Mouse (Mus musculus) heart, embryonic 14.5 days (tissue): ENCODE data around the gene Guca1b. TPM values are rescaled to one million over a fixed set of nuclear protein-coding genes. Genes with fewer than 3 reads are reported as not detected.

Source experiments
- ATAC-seq: fragments of 200-750 bp; cut with Nextera tagmentation; 2 replicates; pipeline ENCODE4 v1.8.0; 2017; ENCODE audit warnings: low read depth, moderate TSS enrichment; ENCODE audit not compliant: insufficient number of reproducible peaks, insufficient read depth, low FRiP score
- H3K27ac ChIP-seq, 2 experiments: fragments of 200-500 bp in 1 of 2; fragments of 300-500 bp in 1 of 2; sonication (generic) in 1 of 2; replicated peaks in 1 of 2; 2 replicates each; pipeline ENCODE4 v1.5.1; 2012 to 2014; ENCODE audit warnings: low read depth in 2 of 2, low read length in 2 of 2, control low read depth in 1 of 2, mild to moderate bottlenecking in 1 of 2, mixed read lengths in 1 of 2; ENCODE audit not compliant: control insufficient read depth in 1 of 2, insufficient read depth in 1 of 2
- H3K27me3 ChIP-seq: fragments of 300-500 bp; sonication (generic); 2 replicates; pipeline ENCODE4 v1.6.1; 2014; ENCODE audit warnings: mild to moderate bottlenecking, low read length, control low read depth; ENCODE audit not compliant: control insufficient read depth, insufficient read depth
- H3K36me3 ChIP-seq: fragments of 300-500 bp; sonication (generic); 2 replicates; pipeline ENCODE4 v1.6.1; 2014; ENCODE audit warnings: mild to moderate bottlenecking, control low read depth, low read length, mixed read lengths; ENCODE audit not compliant: control insufficient read depth, insufficient read depth
- H3K4me1 ChIP-seq, 2 experiments: fragments of 200-500 bp in 1 of 2; fragments of 300-500 bp in 1 of 2; sonication (generic) in 1 of 2; 2 replicates each; pipeline ENCODE4 v1.6.1; 2012 to 2014; ENCODE audit warnings: low read length in 2 of 2, control low read depth in 1 of 2, mixed read lengths in 1 of 2; ENCODE audit not compliant: control insufficient read depth in 2 of 2, insufficient read depth in 2 of 2
- H3K4me2 ChIP-seq: fragments of 300-500 bp; sonication (generic); 2 replicates; pipeline ENCODE4 v1.6.1; 2014; ENCODE audit warnings: mild to moderate bottlenecking, low read length
- H3K4me3 ChIP-seq, 2 experiments: fragments of 200-500 bp in 1 of 2; fragments of 300-500 bp in 1 of 2; sonication (generic) in 1 of 2; 2 replicates each; pipeline ENCODE4 v1.5.1; 2012 to 2014; ENCODE audit warnings: low read length in 2 of 2, mild to moderate bottlenecking in 2 of 2, control low read depth in 1 of 2, low read depth in 1 of 2, moderate library complexity in 1 of 2; ENCODE audit not compliant: control insufficient read depth in 1 of 2, insufficient read depth in 1 of 2
- H3K9ac ChIP-seq: fragments of 300-500 bp; sonication (generic); 2 replicates; pipeline ENCODE4 v1.6.1; 2014; ENCODE audit warnings: mild to moderate bottlenecking, low read length
- H3K9me3 ChIP-seq: fragments of 300-500 bp; sonication (generic); 2 replicates; pipeline ENCODE4 v1.6.1; 2016; ENCODE audit warnings: low read length, control low read depth; ENCODE audit not compliant: control insufficient read depth
- WGBS: fragments of 180-500 bp; shearing (Covaris S2); extraction: QIAGEN DNeasy Blood & Tissue Kit; methylation state at CpG from one replicate; pipeline ENCODE4 v1.1.7; 2014; 5-methylcytosine and 5-hydroxymethylcytosine counted together
- polyA plus RNA-seq: library from polyadenylated mRNA; unstranded; fragments of >200 nt; fragmentation: Nextera tagmentation; extraction: Ambion mirVana; gene quantifications from 2 replicates; pipeline ENCODE4 v1.2.1, GENCODE M21; 2014

The Guca1b gene
- polyA plus RNA-seq: 0.63 and 0.96 TPM in 2 replicates

DNA sequence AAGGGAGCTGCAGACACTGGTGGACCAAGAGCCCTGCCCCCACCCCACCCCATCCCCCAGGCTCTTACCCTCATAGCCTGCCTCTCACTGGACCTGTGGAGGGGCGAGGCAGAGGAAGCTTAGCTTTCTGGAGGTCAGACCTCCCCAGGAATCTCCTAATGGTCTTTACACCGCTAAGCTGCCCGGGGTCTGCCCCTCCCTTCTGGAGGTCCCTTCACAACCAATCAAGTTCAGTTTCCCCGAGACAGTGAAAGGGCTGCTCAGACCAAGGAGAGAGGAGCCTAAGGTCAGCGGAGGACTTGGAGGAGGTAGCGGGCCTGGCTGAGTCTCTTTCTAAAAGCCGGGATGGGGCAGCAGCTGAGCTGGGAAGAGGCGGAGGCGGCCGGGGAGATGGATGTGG, at the start of gene Guca1b:
Guca1b (plus strand) TSS at position 249 of the 400 bp plus-strand sequence.
- WGBS: 27% methylated on average over 10 of the region's 10 CpGs

DNA sequence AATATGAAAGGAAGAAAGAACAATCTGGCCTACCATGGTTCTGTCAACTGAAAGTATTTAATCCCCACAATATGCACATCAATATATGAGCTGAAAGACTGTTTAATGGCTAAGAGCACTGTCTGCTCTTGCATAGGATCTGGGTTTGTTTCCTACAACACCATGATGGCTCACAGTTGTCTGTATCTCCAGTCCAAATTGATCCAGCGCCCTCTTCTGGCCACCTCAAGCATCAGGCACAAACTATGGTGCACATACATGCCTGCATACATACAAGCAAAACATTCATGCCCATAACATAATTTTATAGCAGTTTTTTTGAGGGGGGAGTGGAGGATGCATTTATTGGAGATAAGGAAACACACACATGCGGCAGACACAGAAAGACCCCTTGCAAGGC, 42.1 kb upstream of the Guca1b start:
- H3K36me3 ChIP-seq: peaks cover 94% of the 10 kb centered on the region
- H3K4me2 ChIP-seq: no peak overlapping the region
- no peak overlapping the region for H3K9ac ChIP-seq
- no peak for ATAC-seq
- H3K4me3 ChIP-seq: no peak overlapping the region
- H3K27me3 ChIP-seq: no peaks in the 10 kb centered on the region
- peaks cover 15% of the 10 kb centered on the region for H3K9me3 ChIP-seq
- WGBS: 80% methylated on average over 2 of the region's 2 CpGs
- H3K4me1 ChIP-seq: no peaks in the 10 kb centered on the region
- no peak overlapping the region for H3K27ac ChIP-seq

More for the DNA sequence above, at the start of gene Guca1b:
- Histone ChIP-seq H3K9ac (no peak within 1 kb of the TSS), H3K4me3 (no peak within 1 kb of the TSS), H3K4me1 (no peaks in the 10 kb centered on the region), H3K27me3 (no peaks in the 10 kb centered on the region), H3K36me3 (peaks cover 20% of the 10 kb centered on the region), H3K27ac (no peak within 1 kb of the TSS), H3K4me2 (no peak within 1 kb of the TSS), H3K9me3 (0 out of 2 replicates have a peak, but pooled peaks cover 6% of the 10 kb centered on the region)
- ATAC-seq: no peak

DNA sequence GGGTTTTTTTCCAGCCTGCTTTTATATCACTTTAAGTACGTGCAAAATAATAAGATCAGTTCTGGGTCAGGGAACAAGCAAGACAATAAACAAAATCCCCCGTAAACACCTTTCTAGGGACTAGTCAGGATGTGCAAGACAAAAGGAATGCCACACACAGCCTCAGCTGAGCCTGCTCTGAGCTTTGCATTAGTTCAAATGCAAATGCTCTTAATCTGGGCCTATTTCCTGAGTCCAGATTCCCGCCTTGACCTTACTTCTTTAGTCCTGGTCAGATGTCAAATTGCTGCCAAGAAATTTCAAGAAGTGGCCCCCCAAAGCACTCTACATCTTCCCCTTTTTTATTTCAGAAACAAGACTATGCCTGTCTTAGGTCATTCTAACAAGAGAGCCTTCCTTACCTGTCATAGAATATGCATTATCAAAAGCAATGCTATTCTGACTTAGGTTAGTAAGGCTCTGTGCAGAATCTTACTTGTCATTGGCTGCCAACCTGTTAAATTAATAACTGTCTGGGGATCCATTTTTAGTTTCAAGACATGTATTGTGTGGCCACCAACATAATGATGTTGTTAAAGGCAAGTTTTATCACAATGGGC, 35.4 kb upstream of the Guca1b start:
- ATAC-seq: no peak
- no peaks in the 10 kb centered on the region for H3K27me3 ChIP-seq
- no peak overlapping the region for H3K4me3 ChIP-seq
- H3K4me2 ChIP-seq: no peak overlapping the region
- no peaks in the 10 kb centered on the region for H3K4me1 ChIP-seq
- no peak overlapping the region for H3K27ac ChIP-seq
- H3K9me3 ChIP-seq: peaks cover 34% of the 10 kb centered on the region
- 83% methylated on average over 3 of the region's 3 CpGs for WGBS
- H3K9ac ChIP-seq: no peak overlapping the region
- peaks cover 96% of the 10 kb centered on the region for H3K36me3 ChIP-seq

DNA sequence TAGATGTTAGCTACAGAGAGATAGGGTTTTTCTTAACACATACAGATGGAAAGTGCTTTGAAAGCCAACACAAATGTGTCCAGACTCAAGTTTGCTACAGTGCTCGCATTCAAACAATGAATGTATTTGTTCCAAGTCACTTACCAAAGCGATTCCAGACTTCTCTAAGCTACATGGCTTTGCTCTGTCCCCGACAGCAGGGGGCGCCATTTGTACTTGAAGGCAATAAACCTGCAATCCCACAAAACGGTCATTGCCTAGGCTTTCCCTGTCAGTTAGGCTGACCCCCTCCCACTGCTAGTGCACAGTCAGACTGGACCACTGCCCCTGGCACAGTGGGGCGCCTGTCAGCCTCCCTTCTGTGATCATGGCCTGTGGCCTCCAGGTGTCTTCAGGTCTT, 25.2 kb upstream of the Guca1b start:
- H3K9me3 ChIP-seq: 0 out of 2 replicates have a peak, but pooled peaks cover 4% of the 10 kb centered on the region
- no peak for ATAC-seq
- 55% methylated on average over 6 of the region's 6 CpGs for WGBS
- H3K27ac ChIP-seq: no peak overlapping the region
- no peak overlapping the region for H3K9ac ChIP-seq
- peaks cover 50% of the 10 kb centered on the region for H3K36me3 ChIP-seq
- no peak overlapping the region for H3K4me2 ChIP-seq
- H3K27me3 ChIP-seq: no peaks in the 10 kb centered on the region
- H3K4me3 ChIP-seq: no peak overlapping the region
- H3K4me1 ChIP-seq: no peaks in the 10 kb centered on the region

DNA sequence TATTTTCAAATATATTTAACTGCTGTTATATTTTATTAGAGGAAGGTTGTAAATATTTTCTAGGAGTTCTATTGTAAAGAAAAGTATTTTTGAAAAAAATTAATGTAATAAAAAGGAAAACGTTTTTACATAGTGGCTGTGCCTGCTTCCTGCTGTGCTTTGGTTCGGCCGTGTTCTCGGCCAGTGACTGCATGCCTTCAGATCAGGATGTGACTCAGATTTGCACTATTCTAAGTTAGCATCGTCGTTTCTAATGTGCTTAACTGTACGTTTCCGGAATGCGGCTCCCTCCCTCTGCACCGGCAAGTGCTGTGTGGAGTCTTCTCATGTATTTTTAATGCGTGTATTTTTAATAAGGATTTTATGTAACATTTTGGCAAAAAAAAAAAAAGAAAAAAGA, 23.9 kb upstream of the Guca1b start:
- no peak for ATAC-seq
- no peak overlapping the region for H3K27ac ChIP-seq
- no peaks in the 10 kb centered on the region for H3K27me3 ChIP-seq
- no peak overlapping the region for H3K9ac ChIP-seq
- no peaks in the 10 kb centered on the region for H3K9me3 ChIP-seq
- WGBS: 74% methylated on average over 11 of the region's 11 CpGs
- peaks cover 36% of the 10 kb centered on the region for H3K36me3 ChIP-seq
- H3K4me3 ChIP-seq: no peak overlapping the region
- no peak overlapping the region for H3K4me2 ChIP-seq
- H3K4me1 ChIP-seq: no peaks in the 10 kb centered on the region

DNA sequence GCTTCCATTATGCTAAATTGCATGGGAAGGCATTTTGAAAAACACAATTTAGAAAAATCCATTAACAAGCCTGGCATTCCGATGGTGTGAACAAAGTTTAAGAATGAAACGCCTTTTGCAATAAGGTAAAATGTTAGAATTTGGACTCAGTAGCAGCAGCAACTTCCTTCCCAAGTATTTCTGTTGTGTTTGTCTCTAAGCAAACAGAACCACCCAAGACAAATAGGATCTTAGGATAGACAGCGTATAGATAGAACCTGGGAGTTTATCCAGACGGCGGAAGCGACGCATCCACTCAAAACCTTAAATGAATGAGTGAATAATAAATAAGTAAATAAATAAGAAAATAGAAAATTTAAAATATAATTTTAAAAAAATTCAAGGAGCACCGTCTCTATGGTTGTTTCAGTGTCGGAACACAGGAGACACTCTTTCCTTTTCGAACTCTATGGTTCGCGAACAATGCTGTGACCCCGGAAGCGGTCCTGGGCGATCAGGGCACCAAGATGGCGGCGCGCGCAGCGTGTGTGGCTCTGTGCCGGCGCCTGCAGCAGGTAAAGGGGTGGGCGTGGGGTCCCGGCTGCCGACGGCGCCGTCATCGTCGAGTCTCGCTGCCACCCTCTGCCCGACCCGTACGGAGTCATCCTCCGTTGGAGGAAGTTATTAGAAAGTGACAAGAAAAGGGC, 16.6 kb upstream of the Guca1b start, which contains the start of gene Mrps10:
Mrps10 (plus strand) TSS at position 487 of the 686 bp plus-strand sequence.
- Histone ChIP-seq H3K27me3 (no peaks in the 10 kb centered on the region), H3K9ac (peak within 1 kb of the TSS; percentile 81), H3K4me1 (peaks cover 2 to 6% of the 10 kb centered on the region in 2 experiments; a peak in 2 of 4 replicates), H3K27ac (peak within 1 kb of the TSS in 1 of 2 experiments; percentile 10; a peak in 2 of 4 replicates), H3K4me3 (peak within 1 kb of the TSS; percentile 83 to 97), H3K9me3 (no peaks in the 10 kb centered on the region), H3K36me3 (peaks cover 16% of the 10 kb centered on the region), H3K4me2 (peak within 1 kb of the TSS; percentile 83)
- ATAC-seq: no peak
- WGBS: 5% methylated on average over 35 of the region's 35 CpGs

DNA sequence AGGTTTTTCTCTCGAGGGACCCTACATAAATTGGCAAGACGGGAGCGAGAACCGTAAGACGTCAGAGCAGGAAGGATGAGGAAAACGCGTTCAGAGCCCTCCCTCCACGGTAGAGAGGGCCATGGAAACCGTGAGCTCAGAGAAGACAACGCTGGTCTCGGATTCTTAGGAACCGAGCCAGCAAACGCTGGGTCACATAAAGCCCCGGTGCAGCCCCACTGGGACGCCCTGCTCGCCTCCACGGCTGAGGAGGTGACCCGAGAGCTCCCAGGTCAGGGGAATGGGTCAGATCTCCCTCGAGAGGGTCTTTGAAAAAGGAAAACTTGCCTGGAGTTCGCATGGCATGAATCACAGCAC, 16.1 kb upstream of the Guca1b start:
- WGBS: 1% methylated on average over 20 of the region's 20 CpGs

More for the DNA sequence above, 16.1 kb upstream of the Guca1b start:
- ATAC-seq: no peak; the same call in 1 of the 2 replicates
- Histone ChIP-seq H3K4me3 (peak overlapping the region; percentile 83 to 97), H3K9me3 (no peaks in the 10 kb centered on the region), H3K4me2 (peak overlapping the region; percentile 83), H3K27ac (peak overlapping the region in 1 of 2 experiments; percentile 10; a peak in 2 of 4 replicates), H3K36me3 (peaks cover 21% of the 10 kb centered on the region), H3K27me3 (no peaks in the 10 kb centered on the region), H3K4me1 (peaks cover 2 to 6% of the 10 kb centered on the region in 2 experiments; a peak in 2 of 4 replicates), H3K9ac (peak overlapping the region; percentile 81)
